Mouse (Mus musculus): ENCODE data around the gene Lmntd2. TPM values are rescaled to one million over a fixed set of nuclear protein-coding genes. Genes with fewer than 3 reads are reported as not detected.

The Lmntd2 gene
- total RNA-seq, 2 experiments from 2014 or later, result not detected

Other genes starting within 250 kb of the Lmntd2 start
- gene Ifitm1, start 246.9 kb downstream of the Lmntd2 start, total RNA-seq (2014; fragmentation: Nextera tagmentation), result 37.2 and 54.3 TPM in 2 replicates
- 20.9 and 50.8 TPM in 2 replicates for gene Ifitm1, start 246.9 kb downstream of the Lmntd2 start, total RNA-seq (2017)
- gene Ifitm3, start 203.3 kb downstream of the Lmntd2 start, total RNA-seq (2014; fragmentation: Nextera tagmentation), result 53.9 and 67.3 TPM in 2 replicates
- gene Ifitm3, start 203.3 kb downstream of the Lmntd2 start, total RNA-seq (2017), result 54.1 and 55.3 TPM in 2 replicates
- gene Ifitm6, start 196.2 kb downstream of the Lmntd2 start, total RNA-seq (2014; fragmentation: Nextera tagmentation), result not detected in 2 replicates
- 25.3 TPM in 1 of 2 replicates, not detected in the other for gene Ifitm6, start 196.2 kb downstream of the Lmntd2 start, total RNA-seq (2017)
- gene Gm17387, start 184.9 kb downstream of the Lmntd2 start, total RNA-seq (2014; fragmentation: Nextera tagmentation), result not detected in 2 replicates
- gene Gm17387, start 184.9 kb downstream of the Lmntd2 start, total RNA-seq (2017), result not detected in 2 replicates
- 0.20 and 0.70 TPM in 2 replicates for gene B4galnt4, start 153.0 kb downstream of the Lmntd2 start, total RNA-seq (2014; fragmentation: Nextera tagmentation)
- not detected in 2 replicates for gene B4galnt4, start 153.0 kb downstream of the Lmntd2 start, total RNA-seq (2017)
- 0.17 and 11.2 TPM in 2 replicates for gene Pkp3, start 135.9 kb downstream of the Lmntd2 start, total RNA-seq (2014; fragmentation: Nextera tagmentation)
- 2.8 TPM in 1 of 2 replicates, not detected in the other for gene Pkp3, start 135.9 kb downstream of the Lmntd2 start, total RNA-seq (2017)
- gene Sigirr, start 113.5 kb downstream of the Lmntd2 start, total RNA-seq (2014; fragmentation: Nextera tagmentation), result 14.0 and 24.8 TPM in 2 replicates
- gene Sigirr, start 113.5 kb downstream of the Lmntd2 start, total RNA-seq (2017), result 7.1 and 13.0 TPM in 2 replicates
- gene Ano9, start 96.3 kb downstream of the Lmntd2 start, total RNA-seq (2014; fragmentation: Nextera tagmentation), result not detected in 2 replicates
- gene Ano9, start 96.3 kb downstream of the Lmntd2 start, total RNA-seq (2017), result not detected in 2 replicates
- 59.0 and 64.0 TPM in 2 replicates for gene Ptdss2, start 91.7 kb downstream of the Lmntd2 start, total RNA-seq (2014; fragmentation: Nextera tagmentation)
- 14.0 and 21.1 TPM in 2 replicates for gene Ptdss2, start 91.7 kb downstream of the Lmntd2 start, total RNA-seq (2017)
- gene Rnh1, start 41.2 kb downstream of the Lmntd2 start, total RNA-seq (2014; fragmentation: Nextera tagmentation), result 43.7 and 54.2 TPM in 2 replicates
- gene Rnh1, start 41.2 kb downstream of the Lmntd2 start, total RNA-seq (2017), result 20.7 and 30.4 TPM in 2 replicates
- 73.1 and 108 TPM in 2 replicates for gene Hras, start 20.1 kb downstream of the Lmntd2 start, total RNA-seq (2014; fragmentation: Nextera tagmentation)
- gene Hras, start 20.1 kb downstream of the Lmntd2 start, total RNA-seq (2017), result 30.1 and 48.6 TPM in 2 replicates
- gene Lrrc56, start 19.9 kb downstream of the Lmntd2 start, total RNA-seq (2014; fragmentation: Nextera tagmentation), result 4.3 and 6.1 TPM in 2 replicates
- gene Lrrc56, start 19.9 kb downstream of the Lmntd2 start, total RNA-seq (2017), result 0.28 and 0.88 TPM in 2 replicates
- gene Rassf7, start 1.8 kb upstream of the Lmntd2 start, total RNA-seq (2014; fragmentation: Nextera tagmentation), result 3.1 and 6.4 TPM in 2 replicates
- gene Rassf7, start 1.8 kb upstream of the Lmntd2 start, total RNA-seq (2017), result 3.4 and 4.6 TPM in 2 replicates
- gene Phrf1, start 14.7 kb upstream of the Lmntd2 start, total RNA-seq (2014; fragmentation: Nextera tagmentation), result 114 and 119 TPM in 2 replicates
- 53.9 and 79.3 TPM in 2 replicates for gene Phrf1, start 14.7 kb upstream of the Lmntd2 start, total RNA-seq (2017)
- 6.4 and 27.5 TPM in 2 replicates for gene Irf7, start 52.4 kb upstream of the Lmntd2 start, total RNA-seq (2014; fragmentation: Nextera tagmentation)
- gene Irf7, start 52.4 kb upstream of the Lmntd2 start, total RNA-seq (2017), result 9.7 and 9.9 TPM in 2 replicates
- gene Cdhr5, start 62.7 kb upstream of the Lmntd2 start, total RNA-seq (2014; fragmentation: Nextera tagmentation), result not detected in 2 replicates
- not detected in 2 replicates for gene Cdhr5, start 62.7 kb upstream of the Lmntd2 start, total RNA-seq (2017)
- not detected in 2 replicates for gene Sct, start 65.1 kb upstream of the Lmntd2 start, total RNA-seq (2014; fragmentation: Nextera tagmentation)
- gene Sct, start 65.1 kb upstream of the Lmntd2 start, total RNA-seq (2017), result not detected in 2 replicates
- not detected in 2 replicates for gene Drd4, start 77.9 kb upstream of the Lmntd2 start, total RNA-seq (2014; fragmentation: Nextera tagmentation)
- gene Drd4, start 77.9 kb upstream of the Lmntd2 start, total RNA-seq (2017), result not detected in 2 replicates
- 54.5 and 74.1 TPM in 2 replicates for gene Deaf1, start 113.6 kb upstream of the Lmntd2 start, total RNA-seq (2014; fragmentation: Nextera tagmentation)
- gene Deaf1, start 113.6 kb upstream of the Lmntd2 start, total RNA-seq (2017), result 11.0 and 32.1 TPM in 2 replicates
- 23.0 and 39.1 TPM in 2 replicates for gene Tmem80, start 113.7 kb upstream of the Lmntd2 start, total RNA-seq (2014; fragmentation: Nextera tagmentation)
- 9.7 and 17.4 TPM in 2 replicates for gene Tmem80, start 113.7 kb upstream of the Lmntd2 start, total RNA-seq (2017)
- gene Eps8l2, start 124.8 kb upstream of the Lmntd2 start, total RNA-seq (2014; fragmentation: Nextera tagmentation), result 2.0 TPM in 1 of 2 replicates, not detected in the other
- gene Eps8l2, start 124.8 kb upstream of the Lmntd2 start, total RNA-seq (2017), result not detected in 2 replicates
- 327 and 353 TPM in 2 replicates for gene Taldo1, start 178.1 kb upstream of the Lmntd2 start, total RNA-seq (2014; fragmentation: Nextera tagmentation)
- gene Taldo1, start 178.1 kb upstream of the Lmntd2 start, total RNA-seq (2017), result 401 and 451 TPM in 2 replicates
- 26.8 and 33.7 TPM in 2 replicates for gene Gatd1, start 200.1 kb upstream of the Lmntd2 start, total RNA-seq (2014; fragmentation: Nextera tagmentation)
- gene Gatd1, start 200.1 kb upstream of the Lmntd2 start, total RNA-seq (2017), result 10.9 and 13.9 TPM in 2 replicates
- not detected in 2 replicates for gene Cend1, start 215.4 kb upstream of the Lmntd2 start, total RNA-seq (2014; fragmentation: Nextera tagmentation)
- gene Cend1, start 215.4 kb upstream of the Lmntd2 start, total RNA-seq (2017), result not detected in 2 replicates
- gene Slc25a22, start 223.8 kb upstream of the Lmntd2 start, total RNA-seq (2014; fragmentation: Nextera tagmentation), result 25.9 and 45.2 TPM in 2 replicates
- gene Slc25a22, start 223.8 kb upstream of the Lmntd2 start, total RNA-seq (2017), result 3.4 and 6.7 TPM in 2 replicates
- gene Pidd1, start 229.9 kb upstream of the Lmntd2 start, total RNA-seq (2014; fragmentation: Nextera tagmentation), result 46.5 and 64.8 TPM in 2 replicates
- 7.5 and 14.3 TPM in 2 replicates for gene Pidd1, start 229.9 kb upstream of the Lmntd2 start, total RNA-seq (2017)
- gene Rplp2, start 233.3 kb upstream of the Lmntd2 start, total RNA-seq (2014; fragmentation: Nextera tagmentation), result 4,458 and 6,012 TPM in 2 replicates
- 2,286 and 2,743 TPM in 2 replicates for gene Rplp2, start 233.3 kb upstream of the Lmntd2 start, total RNA-seq (2017)
- 29.7 and 32.6 TPM in 2 replicates for gene Pnpla2, start 241.1 kb upstream of the Lmntd2 start, total RNA-seq (2014; fragmentation: Nextera tagmentation)
- gene Pnpla2, start 241.1 kb upstream of the Lmntd2 start, total RNA-seq (2017), result 7.1 and 17.8 TPM in 2 replicates
- not detected in 2 replicates for gene Cracr2b, start 247.0 kb upstream of the Lmntd2 start, total RNA-seq (2014; fragmentation: Nextera tagmentation)
- gene Cracr2b, start 247.0 kb upstream of the Lmntd2 start, total RNA-seq (2017), result 0.23 TPM in 1 of 2 replicates, not detected in the other

All from megakaryocyte-erythroid progenitor cell, adult 5-6 weeks (primary cell).